Mouse (Mus musculus): Measurements from ENCODE around the gene Usp48.

DNA sequence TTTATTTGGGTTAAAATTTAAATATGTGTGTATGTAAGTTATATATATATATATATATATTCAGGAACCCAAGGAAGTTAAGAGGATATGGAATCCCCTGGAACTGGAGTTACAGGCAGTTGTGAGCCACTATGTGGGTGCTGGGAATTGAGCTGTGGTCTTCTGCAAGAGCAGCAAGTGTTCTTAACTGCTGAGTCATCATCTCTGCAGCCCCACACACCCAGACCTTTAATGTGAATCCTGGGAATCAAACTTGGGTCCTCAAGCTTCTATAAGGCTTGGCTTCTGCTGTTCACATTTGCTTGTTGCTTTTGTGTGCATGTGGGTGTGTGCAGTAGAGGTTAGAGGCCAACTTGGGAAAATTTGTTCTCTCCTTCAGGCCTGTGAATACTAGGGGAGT, 52.7 kb downstream of the Usp48 start:
- no peak for TF ChIP-seq CTCF (IDR thresholded peaks at IDR 0.05; ENCODE audit: borderline replicate concordance, control insufficient read depth, extremely low read depth, insufficient read depth, low read length, poor library complexity)
- TF ChIP-seq POLR2A (IDR thresholded peaks at IDR 0.05; ENCODE audit: control insufficient read depth, extremely low read depth, insufficient read depth, low read length, poor library complexity): no peak
